Mouse (Mus musculus): ENCODE measurements at regions not wholly inside any gene's neighbourhood (a gene's known extent, or its start where the extent isn't known, plus 50 kb on each side); places are given as distances from the start of the nearest gene placed in this dataset.

- no peak for DNase-seq
- intact Hi-C loops (cut with DNase I; ENCODE audit: low total_unique reads), result no loop called here
These were observed 142.1 kb downstream of the Psmg1 start for GRCm38 (mm10) chr16:95848555-95849082.

GRCm38 (mm10) chr16:95847765-95848483 lies 142.8 kb downstream of the Psmg1 start:
- intact Hi-C loops (cut with DNase I; ENCODE audit: low total_unique reads), result no loop called here
- no peak for DNase-seq

DNA sequence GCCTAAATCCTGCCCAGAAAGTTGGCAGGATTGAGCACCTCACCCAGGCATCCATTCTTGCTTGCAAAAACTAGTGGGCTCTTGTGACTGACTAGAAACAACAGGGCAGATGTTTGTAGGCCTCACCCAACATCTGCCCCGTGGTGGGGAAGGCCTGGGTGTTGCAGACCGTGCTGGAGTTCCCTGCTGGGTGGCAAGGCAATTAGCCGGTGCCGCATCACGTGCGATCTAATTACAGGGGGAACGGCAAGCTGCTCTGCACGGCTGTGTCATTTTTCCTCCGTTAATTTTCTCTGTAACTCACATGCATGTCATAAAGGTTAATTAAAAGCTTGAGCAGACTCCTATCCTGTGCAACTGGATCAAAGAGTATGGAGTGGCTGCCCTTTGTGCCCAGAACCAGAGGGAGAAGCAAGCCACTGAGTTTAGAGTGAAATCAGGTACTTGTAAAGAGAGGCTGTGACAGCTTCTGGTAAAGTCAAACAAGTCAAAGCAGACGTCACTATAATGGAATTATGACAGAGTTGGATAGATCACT lies 143.5 kb downstream of the Ets2 start:
- intact Hi-C loops (cut with DNase I; ENCODE audit: low total_unique reads), result no loop called here
- no peak for DNase-seq

- intact Hi-C loops (cut with DNase I; ENCODE audit: low total_unique reads), result no loop called here
- peak; percentile 38 for DNase-seq
These were observed 142.8 kb downstream of the Ets2 start for GRCm38 (mm10) chr16:95844691-95845090.

- DNase-seq, result no peak
- intact Hi-C loops (cut with DNase I; ENCODE audit: low total_unique reads), result no loop called here
These were observed 140.9 kb downstream of the Ets2 start for GRCm38 (mm10) chr16:95842766-95843165.

GRCm38 (mm10) chr16:95839512-95840253 lies 137.8 kb downstream of the Ets2 start:
- intact Hi-C loops (cut with DNase I; ENCODE audit: low total_unique reads), result no loop called here
- no peak for DNase-seq

GRCm38 (mm10) chr16:95838886-95839430 lies 137.1 kb downstream of the Ets2 start:
- intact Hi-C loops (cut with DNase I; ENCODE audit: low total_unique reads), result no loop called here
- no peak for DNase-seq

- intact Hi-C loops (cut with DNase I; ENCODE audit: low total_unique reads), result no loop called here
- no peak for DNase-seq
These were observed 136.6 kb downstream of the Ets2 start for GRCm38 (mm10) chr16:95838478-95838846.

- no peak for DNase-seq
These were observed 136.0 kb downstream of the Ets2 start for GRCm38 (mm10) chr16:95837723-95838477.

GRCm38 (mm10) chr16:95835941-95836340 lies 134.1 kb downstream of the Ets2 start:
- intact Hi-C loops (cut with DNase I; ENCODE audit: low total_unique reads), result no loop called here

More at GRCm38 (mm10) chr16:95837723-95838477, 136.0 kb downstream of the Ets2 start:
- intact Hi-C loops (cut with DNase I; ENCODE audit: low total_unique reads), result no loop called here

DNA sequence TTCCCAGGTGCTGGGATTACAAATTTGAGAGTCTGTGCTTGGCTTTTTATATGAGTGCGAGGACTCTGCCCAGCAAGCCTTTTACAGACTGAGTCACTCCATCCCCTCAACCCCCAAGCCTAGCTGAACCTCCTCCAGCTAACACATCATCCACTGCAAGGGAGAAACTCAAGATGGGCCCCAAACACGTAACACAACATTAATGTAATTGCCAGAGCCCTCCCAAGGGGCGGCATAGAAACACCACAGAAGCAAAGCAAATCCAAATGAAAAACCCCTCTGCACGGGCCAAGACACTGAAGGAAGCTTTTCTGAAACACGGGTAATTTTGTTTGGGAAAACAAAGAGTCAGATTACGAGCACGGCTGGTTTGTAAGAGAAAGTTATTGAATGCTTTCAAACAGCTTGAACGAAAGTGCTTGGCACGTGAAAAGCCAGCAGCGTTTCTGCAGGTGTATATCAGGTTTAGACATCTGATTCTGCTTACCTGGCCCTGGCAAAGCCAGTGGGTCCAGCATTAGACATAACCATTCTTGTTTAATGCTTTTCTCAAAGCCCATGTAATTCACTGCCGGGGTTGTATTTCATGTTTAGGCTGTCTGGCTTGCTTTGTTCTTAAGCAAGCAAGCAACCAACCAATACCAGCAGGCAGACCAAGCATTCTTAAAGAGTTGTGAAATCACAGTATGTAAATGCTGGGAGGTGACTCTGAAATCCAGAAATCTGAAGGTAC lies 132.8 kb downstream of the Ets2 start:
- intact Hi-C loops (cut with DNase I; ENCODE audit: low total_unique reads), result no loop called here
- peak; percentile 52 for DNase-seq

More at GRCm38 (mm10) chr16:95835941-95836340, 134.1 kb downstream of the Ets2 start:
- DNase-seq, result no peak

DNA sequence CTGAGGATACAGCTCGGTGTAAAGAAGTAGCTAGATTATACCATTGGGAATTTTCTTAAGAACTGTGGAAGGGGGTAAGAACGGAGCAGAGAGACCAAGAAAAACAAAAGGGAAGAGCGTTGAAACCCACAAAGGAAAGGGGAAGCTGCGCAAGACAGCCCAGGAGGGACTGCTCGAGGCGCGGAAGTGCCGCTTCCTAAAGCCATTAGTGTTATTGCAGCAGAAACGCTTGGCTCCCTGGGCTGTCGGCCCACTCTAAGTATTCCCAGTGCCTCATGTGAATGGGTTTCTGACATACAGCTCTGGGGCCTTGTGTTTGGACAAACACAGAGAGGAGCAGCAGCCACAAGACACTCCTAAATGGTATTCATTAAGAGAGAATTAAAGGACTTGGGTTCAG lies 131.6 kb downstream of the Ets2 start:
- DNase-seq, result peak; percentile 42
- intact Hi-C loops (cut with DNase I; ENCODE audit: low total_unique reads), result no loop called here

DNA sequence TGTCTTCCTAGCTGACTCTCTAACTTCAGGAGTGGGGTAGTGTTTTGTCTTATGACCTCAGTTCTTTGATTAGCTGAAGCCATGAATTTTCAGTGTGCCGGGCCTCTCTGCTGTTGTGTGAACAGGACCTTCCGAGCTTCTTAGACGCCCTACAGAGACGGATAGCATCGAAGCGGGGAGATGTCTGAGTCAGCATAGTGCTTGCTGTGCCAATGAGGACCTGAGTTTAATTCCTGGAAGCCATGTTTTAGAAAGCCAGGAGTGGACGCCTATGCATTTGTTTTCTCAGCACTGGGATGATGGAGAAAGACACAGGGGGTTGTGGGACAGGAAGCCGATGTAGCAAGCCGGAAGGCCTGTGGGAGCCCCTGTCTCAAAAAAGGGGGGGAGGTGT lies 130.5 kb downstream of the Ets2 start:
- intact Hi-C loops (cut with DNase I; ENCODE audit: low total_unique reads), result no loop called here
- DNase-seq, result no peak

DNA sequence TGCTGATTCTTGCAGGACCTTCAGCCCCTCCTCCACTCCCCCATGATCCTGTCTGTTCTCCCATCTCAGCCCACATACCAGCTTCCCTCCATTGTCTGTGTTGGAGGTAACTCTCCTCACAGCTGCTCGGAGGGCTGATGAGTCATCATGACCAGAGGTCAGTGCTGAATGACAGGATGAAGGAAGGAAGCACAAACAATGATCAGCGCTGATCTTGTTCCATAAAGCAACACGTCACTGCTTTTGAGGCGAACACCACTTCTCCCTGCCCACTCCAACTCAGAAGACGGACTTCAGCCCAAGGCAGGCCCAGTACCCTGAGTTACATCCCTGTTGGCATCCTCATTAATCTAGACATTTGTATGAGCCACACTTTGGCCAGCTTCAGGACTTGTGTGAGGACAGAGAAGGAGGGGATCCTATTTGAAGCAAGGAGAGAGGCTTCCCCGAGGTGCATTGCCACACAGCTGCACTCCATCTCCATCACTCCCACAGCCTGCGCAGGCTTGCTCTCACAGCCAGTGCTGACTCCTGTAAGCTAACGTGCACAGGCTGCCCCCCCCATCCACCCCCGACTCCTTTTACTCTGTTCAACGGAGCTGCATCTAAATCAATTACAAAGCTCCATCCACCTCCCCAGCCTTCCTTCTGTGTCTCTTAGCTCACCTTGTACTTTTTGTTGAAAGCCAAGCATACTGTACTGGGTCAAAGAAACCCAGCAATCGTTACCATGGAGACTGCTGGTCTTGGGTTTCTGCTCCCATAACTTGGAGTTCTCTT lies 129.9 kb downstream of the Ets2 start:
- intact Hi-C loops (cut with DNase I; ENCODE audit: low total_unique reads), result no loop called here
- peak; percentile 26 for DNase-seq

DNA sequence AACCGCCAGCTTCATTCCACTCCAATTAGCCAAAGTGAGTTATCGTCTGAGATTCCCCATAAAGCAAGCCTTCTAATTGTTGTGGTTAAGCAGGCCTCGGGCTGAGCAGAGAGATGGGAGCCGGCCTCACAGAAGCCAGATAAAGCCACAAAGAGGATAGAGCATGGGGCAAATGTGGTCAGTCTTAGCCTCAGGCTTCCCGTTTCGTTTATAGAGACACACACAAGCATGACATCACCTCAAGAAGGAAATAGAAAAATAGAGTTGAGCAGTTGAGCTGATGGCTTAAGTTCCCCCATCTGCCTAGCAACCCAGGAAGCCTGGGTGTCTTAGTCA lies 125.5 kb downstream of the Ets2 start:
- intact Hi-C loops (cut with DNase I; ENCODE audit: low total_unique reads), result no loop called here
- no peak for DNase-seq

DNA sequence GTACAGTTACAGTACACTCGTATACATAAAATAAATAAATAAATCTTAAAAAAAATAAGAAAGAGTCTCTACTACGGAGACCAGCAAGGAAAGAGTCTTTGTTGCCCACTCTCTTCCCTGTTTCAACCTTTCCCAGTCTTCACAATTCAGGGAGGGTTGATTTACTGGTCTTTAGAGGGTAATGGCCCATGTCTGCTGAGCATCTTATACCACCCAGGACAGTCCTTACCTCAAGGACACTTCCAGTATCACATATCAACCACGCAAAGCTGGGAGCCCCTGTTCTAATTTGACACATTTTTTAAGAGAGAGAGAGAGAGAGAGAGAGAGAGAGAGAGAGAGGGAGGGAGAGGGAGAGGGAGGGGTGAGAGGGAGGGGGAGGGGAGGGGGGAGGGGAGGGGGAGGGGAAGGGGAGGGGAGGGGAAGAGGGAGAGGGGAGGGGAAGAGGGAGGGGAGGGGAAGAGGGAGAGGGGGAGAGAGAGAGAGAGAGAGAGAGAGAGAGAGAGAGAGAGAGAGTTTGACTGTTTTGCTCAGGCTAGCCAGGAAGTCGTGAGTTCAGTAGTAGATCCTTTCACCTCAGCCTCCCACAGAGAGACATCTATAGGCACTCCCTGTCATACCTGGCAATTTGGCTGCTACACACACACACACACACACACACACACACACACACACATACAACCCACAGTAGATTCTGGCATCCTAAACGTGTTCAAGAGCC lies 125.0 kb downstream of the Ets2 start:
- no peak for DNase-seq

GRCm38 (mm10) chr16:95825723-95826122 lies 123.8 kb downstream of the Ets2 start:
- no peak for DNase-seq
- intact Hi-C loops (cut with DNase I; ENCODE audit: low total_unique reads), result no loop called here

More for the DNA sequence above, 125.0 kb downstream of the Ets2 start:
- intact Hi-C loops (cut with DNase I; ENCODE audit: low total_unique reads), result no loop called here

Data from gastrocnemius, postnatal 14 days (tissue).